Mouse (Mus musculus) liver, postnatal 0 days (tissue): ENCODE results near the gene Gcdh.

ENCODE experiments used
- CTCF ChIP-seq: sonication (generic); IDR thresholded peaks from 2 replicates; pipeline ENCODE4 v1.5.1; 2016; ENCODE audit warnings: antibody characterized with exemption, low read depth
- EP300 ChIP-seq: IDR thresholded peaks from 2 replicates; pipeline ENCODE4 v1.6.1; 2016; ENCODE audit warnings: antibody characterized with exemption, low read depth, mild to moderate bottlenecking

DNA sequence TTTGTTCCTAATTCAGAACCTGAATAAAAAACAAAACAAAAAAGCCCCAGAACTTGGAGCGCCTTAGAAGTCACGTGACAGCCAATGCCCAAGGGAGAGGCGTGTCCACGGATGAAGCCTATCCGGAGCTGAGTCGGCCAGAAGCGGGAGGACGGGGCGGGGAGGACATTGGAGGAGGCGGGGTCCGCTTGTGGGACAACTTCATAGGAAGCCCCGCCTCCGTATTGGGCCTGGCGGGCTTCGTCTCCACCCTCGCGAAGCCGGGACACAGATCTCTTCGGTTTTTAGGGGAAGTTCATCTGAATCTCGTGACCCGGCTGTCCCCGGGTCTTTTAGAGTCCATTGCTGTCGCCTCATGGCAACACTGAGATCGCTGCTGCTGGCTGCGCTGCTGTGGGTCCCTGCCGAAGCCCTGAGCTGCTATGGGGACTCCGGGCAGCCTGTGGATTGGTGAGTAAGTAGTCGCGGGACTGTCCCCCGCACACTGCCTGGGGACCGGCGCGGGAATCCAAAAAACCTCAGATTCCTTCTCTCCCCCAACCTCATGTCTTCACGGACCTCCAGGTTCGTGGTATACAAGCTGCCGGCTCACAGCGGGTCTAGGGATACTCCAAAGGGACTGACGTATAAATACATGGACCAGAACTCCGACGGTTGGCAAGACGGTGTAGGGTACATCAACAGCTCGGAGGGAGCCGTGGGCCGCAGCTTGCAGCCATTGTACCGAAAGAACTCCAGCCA lies 14.9 kb upstream of the Gcdh start, which contains the start of gene Dnase2a:
- TF ChIP-seq CTCF: no peak
- 0 out of 2 replicates have a peak, but pooled peaks have one; percentile 27 for TF ChIP-seq EP300
